ENCODE assay signal across 8 mouse cellular contexts in the genomic region with DNA sequence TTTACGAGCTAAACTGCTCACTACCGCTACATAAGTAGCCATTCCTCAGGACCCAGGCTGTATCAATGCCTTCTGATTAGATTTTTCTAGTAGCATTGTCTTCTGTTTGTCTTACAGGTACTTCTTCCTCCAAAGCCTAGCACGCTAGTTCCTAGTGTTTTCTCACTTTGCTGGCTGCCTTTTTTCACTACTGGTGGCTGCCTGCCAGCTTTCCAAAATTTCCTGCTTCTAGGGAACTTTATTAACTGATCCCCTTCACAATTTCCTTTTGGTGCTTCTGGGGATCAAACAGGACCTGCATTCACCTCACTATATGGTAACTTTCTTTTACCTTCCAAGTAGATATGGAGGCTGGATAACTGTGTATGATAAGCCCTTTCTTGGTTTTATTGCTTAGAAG. TPM values are rescaled to one million over a fixed set of nuclear protein-coding genes. Genes with fewer than 3 reads are reported as not detected.
A peak's percentile ranks its signal among the peaks of the same experiment; 100 is the strongest.
DNase-seq lines count a peak whose midpoint lies in the region; ATAC-seq lines count a peak whose summit lies in the region.

No protein-coding gene starts in this region.

- intact Hi-C loops in left cerebral cortex, postnatal 4 days (cut with DNase I): no loop called here

- H3K27ac ChIP-seq in heart, embryonic 12.5 days (ENCODE audit: poor library complexity, severe bottlenecking): no peak overlapping the region
- H3K27ac ChIP-seq in hindbrain, embryonic 14.5 days: no peak overlapping the region
- no peak overlapping the region for H3K27ac ChIP-seq in macrophage

- H3K4me1 ChIP-seq in heart, embryonic 12.5 days (replicated peaks): peaks cover 32% of the 10 kb centered on the region
- peaks cover 17% of the 10 kb centered on the region for H3K4me1 ChIP-seq in hindbrain, embryonic 14.5 days (replicated peaks; ENCODE audit: control insufficient read depth, insufficient read depth, low read length)

- no peaks in the 10 kb centered on the region for H3K9me3 ChIP-seq in heart, embryonic 12.5 days (replicated peaks)
- H3K9me3 ChIP-seq in hindbrain, embryonic 14.5 days (ENCODE audit: control insufficient read depth, low read length): no peaks in the 10 kb centered on the region

- DNase-seq in heart, adult 18-20 months: no peak
- DNase-seq in NIH3T3 (ENCODE audit: low read depth): peak; percentile 45
- no peak for DNase-seq in hindbrain, embryonic 14.5 days (ENCODE audit: low spot score)
- no peak for DNase-seq in natural killer cell, adult 2 months (ENCODE audit: low spot score in 2 of 2)
- no peak for DNase-seq in thymus, postnatal 36 days
- no peak for DNase-seq in left cerebral cortex, postnatal 4 days

- peak overlapping the region; percentile 97 for H3K4me3 ChIP-seq in heart, embryonic 12.5 days
- peak overlapping the region; percentile 81 for H3K4me3 ChIP-seq in hindbrain, embryonic 14.5 days (replicated peaks; ENCODE audit: low read length)
- H3K4me3 ChIP-seq in macrophage (ENCODE audit: inconsistent target): peak overlapping the region; percentile 99

- 33% methylated on average over 3 of the region's 3 CpGs for WGBS in heart, embryonic 12.5 days
- 69% methylated on average over 3 of the region's 3 CpGs for WGBS in hindbrain, embryonic 14.5 days
- WGBS in macrophage (ENCODE audit: missing documents): 63% methylated on average over 3 of the region's 3 CpGs

- peaks cover 52% of the 10 kb centered on the region for H3K36me3 ChIP-seq in heart, embryonic 12.5 days
- H3K36me3 ChIP-seq in hindbrain, embryonic 14.5 days (replicated peaks; ENCODE audit: control insufficient read depth, insufficient read depth): peaks cover 38% of the 10 kb centered on the region
- peaks cover 27% of the 10 kb centered on the region for H3K36me3 ChIP-seq in macrophage (ENCODE audit: inconsistent target)

- H3K79me2 ChIP-seq in macrophage (ENCODE audit: inconsistent target): peaks cover 70% of the 10 kb centered on the region

- peak overlapping the region; percentile 94 for H3K4me2 ChIP-seq in heart, embryonic 12.5 days
- H3K4me2 ChIP-seq in hindbrain, embryonic 14.5 days (replicated peaks): peak overlapping the region; percentile 95

- no peak for ATAC-seq in heart, embryonic 12.5 days (ENCODE audit: insufficient number of reproducible peaks, low FRiP score)
- ATAC-seq in hindbrain, embryonic 14.5 days (ENCODE audit: low FRiP score): no peak

- H3K27me3 ChIP-seq in heart, embryonic 12.5 days (replicated peaks): no peaks in the 10 kb centered on the region
- no peaks in the 10 kb centered on the region for H3K27me3 ChIP-seq in hindbrain, embryonic 14.5 days (ENCODE audit: control insufficient read depth, insufficient read depth, low read length)

- H3K9ac ChIP-seq in heart, embryonic 12.5 days: peak overlapping the region; percentile 96
- H3K9ac ChIP-seq in hindbrain, embryonic 14.5 days: peak overlapping the region; percentile 89

RNA-seq across cellular contexts. Expression of gene Ganab, which starts 1.2 kb away (rescaled TPM):
- polyA plus RNA-seq in heart, embryonic 12.5 days (2016; fragmentation: Nextera tagmentation; extraction: Ambion mirVana): 78.7 and 83.6 TPM in 2 replicates
- total RNA-seq in heart, adult 18-20 months (2021): 10 to 100 TPM; 45.0 to 52.1 TPM
- polyA plus RNA-seq in hindbrain, embryonic 14.5 days (2014; fragmentation: Nextera tagmentation; extraction: Ambion mirVana): 76.8 and 84.1 TPM in 2 replicates
- total RNA-seq in macrophage (2018; cell fraction: chromatin; rRNA removed): 100 to 1,000 TPM in 15 of 26 experiments, 10 to 100 TPM in 11; 45.1 to 179 (median 124) TPM
- 100 to 1,000 TPM in 2 of 26 experiments, 10 to 100 TPM in 24; 41.7 to 105 (median 69.9) TPM for total RNA-seq in macrophage (2018; cell fraction: cytosol; rRNA removed)
- total RNA-seq in macrophage (2018; cell fraction: nucleus; rRNA removed): 100 to 1,000 TPM in 25 of 26 experiments, 10 to 100 TPM in 1; 70.2 to 221 (median 130) TPM
- 70.1 to 93.3 TPM (median 80.1 TPM) in 3 replicates for polyA plus RNA-seq in macrophage (2018)
- total RNA-seq in left cerebral cortex, postnatal 4 days (2021): 100 to 1,000 TPM; 102 to 110 TPM

RNA-seq across cellular contexts. Expression of gene Ints5, which starts 6.3 kb away (rescaled TPM):
- 28.9 and 30.1 TPM in 2 replicates for polyA plus RNA-seq in heart, embryonic 12.5 days (2016; fragmentation: Nextera tagmentation; extraction: Ambion mirVana)
- 10 to 100 TPM; 11.2 to 11.5 TPM for total RNA-seq in heart, adult 18-20 months (2021)
- 26.4 and 28.5 TPM in 2 replicates for polyA plus RNA-seq in hindbrain, embryonic 14.5 days (2014; fragmentation: Nextera tagmentation; extraction: Ambion mirVana)
- total RNA-seq in macrophage (2018; cell fraction: chromatin; rRNA removed): 10 to 100 TPM in 7 of 26 experiments, 1 to 10 TPM in 19; 1.7 to 14.4 (median 5.6) TPM
- 10 to 100 TPM in 18 of 26 experiments, 1 to 10 TPM in 8; 4.9 to 17.3 (median 13.0) TPM for total RNA-seq in macrophage (2018; cell fraction: cytosol; rRNA removed)
- total RNA-seq in macrophage (2018; cell fraction: nucleus; rRNA removed): 10 to 100 TPM in 14 of 26 experiments, 1 to 10 TPM in 12; 4.8 to 19.6 (median 10.4) TPM
- polyA plus RNA-seq in macrophage (2018): 4.4 to 13.0 TPM (median 11.6 TPM) in 3 replicates
- total RNA-seq in left cerebral cortex, postnatal 4 days (2021): 10 to 100 TPM; 25.3 to 25.6 TPM

RNA-seq across cellular contexts. Expression of gene Gm49416, which starts 10.4 kb away (rescaled TPM):
- not detected in 2 replicates for polyA plus RNA-seq in heart, embryonic 12.5 days (2016; fragmentation: Nextera tagmentation; extraction: Ambion mirVana)
- 1 to 10 TPM in 1 of 2 experiments, not detected in 1; 3.4 TPM for total RNA-seq in heart, adult 18-20 months (2021)
- 2.5 TPM in 1 of 2 replicates, not detected in the other for polyA plus RNA-seq in hindbrain, embryonic 14.5 days (2014; fragmentation: Nextera tagmentation; extraction: Ambion mirVana)
- total RNA-seq in macrophage (2018; cell fraction: chromatin; rRNA removed): not detected
- not detected for total RNA-seq in macrophage (2018; cell fraction: cytosol; rRNA removed)
- 1 to 10 TPM in 3 of 26 experiments, not detected in 23; 1.8 to 3.4 (median 2.5) TPM for total RNA-seq in macrophage (2018; cell fraction: nucleus; rRNA removed)
- not detected in 3 replicates for polyA plus RNA-seq in macrophage (2018)
- 1 to 10 TPM; 4.2 to 5.8 TPM for total RNA-seq in left cerebral cortex, postnatal 4 days (2021)

RNA-seq across cellular contexts. Expression of gene 1810009A15Rik, which starts 10.4 kb away (rescaled TPM):
- polyA plus RNA-seq in heart, embryonic 12.5 days (2016; fragmentation: Nextera tagmentation; extraction: Ambion mirVana): 64.2 and 64.5 TPM in 2 replicates
- total RNA-seq in heart, adult 18-20 months (2021): 10 to 100 TPM; 19.1 to 20.1 TPM
- polyA plus RNA-seq in hindbrain, embryonic 14.5 days (2014; fragmentation: Nextera tagmentation; extraction: Ambion mirVana): 42.7 and 49.2 TPM in 2 replicates
- total RNA-seq in macrophage (2018; cell fraction: chromatin; rRNA removed): 10 to 100 TPM in 16 of 26 experiments, 1 to 10 TPM in 10; 3.4 to 31.2 (median 12.0) TPM
- total RNA-seq in macrophage (2018; cell fraction: cytosol; rRNA removed): 10 to 100 TPM; 26.5 to 65.8 (median 48.7) TPM
- 10 to 100 TPM in 19 of 26 experiments, 1 to 10 TPM in 7; 2.6 to 31.2 (median 14.8) TPM for total RNA-seq in macrophage (2018; cell fraction: nucleus; rRNA removed)
- polyA plus RNA-seq in macrophage (2018): 48.2 to 79.8 TPM (median 50.8 TPM) in 3 replicates
- 10 to 100 TPM; 16.4 to 21.4 TPM for total RNA-seq in left cerebral cortex, postnatal 4 days (2021)

RNA-seq across cellular contexts. Expression of gene Gm49403, which starts 15.3 kb away (rescaled TPM):
- not detected in 2 replicates for polyA plus RNA-seq in heart, embryonic 12.5 days (2016; fragmentation: Nextera tagmentation; extraction: Ambion mirVana)
- total RNA-seq in heart, adult 18-20 months (2021): not detected
- polyA plus RNA-seq in hindbrain, embryonic 14.5 days (2014; fragmentation: Nextera tagmentation; extraction: Ambion mirVana): not detected in 2 replicates
- not detected for total RNA-seq in macrophage (2018; cell fraction: chromatin; rRNA removed)
- total RNA-seq in macrophage (2018; cell fraction: cytosol; rRNA removed): not detected
- total RNA-seq in macrophage (2018; cell fraction: nucleus; rRNA removed): not detected
- not detected in 3 replicates for polyA plus RNA-seq in macrophage (2018)
- total RNA-seq in left cerebral cortex, postnatal 4 days (2021): not detected
